Mouse (Mus musculus) erythroid progenitor cell, adult 5-6 weeks (primary cell): ENCODE results near the gene Slc25a24. TPM values are rescaled to one million over a fixed set of nuclear protein-coding genes. Genes with fewer than 3 reads are reported as not detected.

Experiments
- ATAC-seq: replicated peaks from 2 replicates; pipeline ENCODE4 v1.8.0; 2016; ENCODE audit warnings: moderate number of reproducible peaks, mild to moderate bottlenecking, moderate TSS enrichment, inconsistent platforms; ENCODE audit not compliant: poor library complexity, low FRiP score, severe bottlenecking
- total RNA-seq, 2 experiments: library from RNA; stranded (forward) in 1 of 2; stranded (reverse) in 1 of 2; fragments of 150-400 nt in 1 of 2; fragments of 186-747, 209-891 nt in 1 of 2; gene quantifications; 2 replicates each; pipeline versions ENCODE4 v1.2.3 to v1.2.4; 2015 to 2017; ENCODE audit warnings: low replicate concordance in 2 of 2

The Slc25a24 gene
- total RNA-seq, 2 experiments from 2014 or later, result 33.4 to 34.4 TPM

GRCm38 (mm10) chr3:109165214-109165829, 42.4 kb downstream of the Slc25a24 start:
- no peak for ATAC-seq

- ATAC-seq, result no peak
Measured at GRCm38 (mm10) chr3:109169121-109169520, 46.2 kb downstream of the Slc25a24 start.

DNA sequence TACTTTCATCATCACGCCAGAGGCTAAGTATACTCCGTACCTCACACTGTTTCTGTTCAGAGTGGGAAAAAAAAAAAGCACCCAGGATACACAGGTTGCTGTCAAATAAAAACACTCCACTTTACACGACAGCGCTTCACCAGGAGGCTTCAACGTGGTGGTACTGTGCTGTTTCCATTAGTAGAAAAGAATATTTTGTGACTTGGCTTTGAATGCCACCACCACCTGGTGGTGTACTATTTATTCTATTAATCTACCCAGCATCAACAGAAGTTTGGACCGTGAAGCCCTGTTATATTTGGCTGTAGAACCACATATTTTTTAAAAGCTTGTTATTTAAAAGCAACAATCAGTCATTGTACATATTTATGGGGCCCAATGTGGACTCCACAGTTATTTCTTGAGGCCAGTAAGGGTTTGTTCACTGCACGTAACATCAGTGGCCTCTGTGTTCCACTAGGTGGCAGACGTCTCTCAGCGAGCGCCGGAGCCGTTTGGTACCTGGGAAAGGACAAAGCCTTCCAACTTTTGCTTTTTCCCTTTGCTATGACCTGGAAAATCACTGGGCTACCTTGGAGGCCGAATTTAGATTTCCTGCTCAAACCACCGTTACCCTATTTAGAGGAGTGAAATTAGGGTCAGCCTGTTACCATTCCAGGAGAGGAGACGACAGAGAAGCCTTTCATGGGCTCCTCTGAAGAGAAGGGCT, 48.3 kb downstream of the Slc25a24 start:
- peak; percentile 61; the same call in 1 of the 2 replicates for ATAC-seq

DNA sequence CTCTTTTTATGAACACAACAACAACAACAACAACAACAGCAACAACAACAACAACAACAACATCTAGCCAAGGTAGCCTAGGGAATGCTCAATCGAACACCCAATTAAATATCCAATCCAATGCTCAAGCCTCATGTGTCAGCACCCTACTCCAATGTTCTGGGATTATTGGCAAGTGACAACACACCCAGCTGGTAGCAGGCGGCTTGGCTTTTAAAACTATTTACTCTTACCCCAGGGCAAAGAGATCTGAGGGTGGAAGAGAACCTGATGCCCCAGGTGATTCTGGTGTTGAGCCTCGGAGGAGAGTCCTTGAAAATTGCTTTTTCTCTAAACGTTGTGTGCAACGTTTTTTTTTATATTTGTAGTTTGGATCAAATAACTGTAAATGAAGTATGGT, 51.4 kb downstream of the Slc25a24 start:
- no peak for ATAC-seq

DNA sequence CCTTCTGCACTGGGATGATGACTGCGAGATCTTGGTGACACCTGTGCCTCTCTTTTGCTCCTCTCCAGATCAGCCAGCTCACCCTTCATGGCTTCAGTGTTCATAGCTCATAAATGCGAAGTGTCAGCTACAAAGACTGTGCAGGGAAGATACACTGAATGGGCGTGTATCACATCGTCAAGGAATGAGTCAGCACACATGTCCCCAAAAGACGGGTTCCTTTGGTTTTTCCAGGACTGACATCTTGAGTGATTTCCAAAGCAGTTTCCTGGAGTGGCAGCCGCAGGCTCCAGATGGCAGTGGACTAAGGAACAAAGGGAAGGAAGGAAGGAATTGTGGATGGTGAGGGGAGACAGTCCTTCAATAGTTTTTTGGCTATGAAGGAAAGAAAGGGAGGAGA, 55.8 kb downstream of the Slc25a24 start:
- no peak for ATAC-seq

GRCm38 (mm10) chr3:109179528-109180076, 56.7 kb downstream of the Slc25a24 start:
- no peak for ATAC-seq

- ATAC-seq, result no peak
Measured at GRCm38 (mm10) chr3:109196166-109196565, 73.2 kb downstream of the Slc25a24 start.

DNA sequence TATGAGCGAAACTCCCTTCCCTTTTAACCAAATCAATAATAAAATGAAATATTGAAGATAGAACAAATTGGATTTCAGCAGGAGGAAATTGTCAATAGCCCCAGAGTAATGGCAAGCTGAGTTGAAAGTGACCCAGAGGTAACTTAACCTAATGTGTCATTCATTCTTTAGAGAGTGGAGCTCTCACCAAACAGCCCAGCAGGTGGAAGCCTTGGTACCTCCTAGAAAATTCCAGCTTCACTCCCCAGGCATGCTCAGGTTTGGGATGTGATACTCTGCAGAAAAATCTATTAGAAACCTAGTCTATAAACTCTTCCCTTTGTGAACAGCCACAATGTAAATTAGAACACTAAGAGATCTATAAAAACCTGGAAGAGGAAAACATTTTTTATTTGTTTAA, 76.3 kb downstream of the Slc25a24 start:
- no peak for ATAC-seq

DNA sequence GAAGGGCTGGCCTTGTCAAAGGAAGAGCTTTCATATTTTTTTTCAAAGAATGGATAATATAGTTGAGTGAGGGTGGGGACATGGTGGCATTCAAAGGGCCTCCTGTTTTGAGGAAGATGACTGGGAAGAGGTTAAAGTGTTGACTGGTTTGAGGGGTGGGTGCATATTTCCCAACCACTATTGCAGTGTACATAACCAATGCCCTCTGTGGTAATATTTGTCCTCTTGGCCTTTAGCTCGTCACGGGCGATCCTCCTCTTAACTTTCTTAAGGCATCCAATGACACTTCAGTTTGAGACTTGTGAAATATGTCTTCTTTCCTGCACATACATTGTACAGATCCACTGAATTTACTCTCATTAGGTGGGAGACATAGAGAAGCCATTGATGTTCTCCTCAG, 89.4 kb downstream of the Slc25a24 start:
- no peak for ATAC-seq

GRCm38 (mm10) chr3:109216352-109216751, 93.4 kb downstream of the Slc25a24 start:
- no peak for ATAC-seq

Other genes with a start within 250 kb of the Slc25a24 start
- gene Fndc7, start 233.1 kb upstream of the Slc25a24 start, total RNA-seq (2015; ENCODE audit: low replicate concordance), result not detected in 2 replicates
- not detected in 2 replicates for gene Fndc7, start 233.1 kb upstream of the Slc25a24 start, total RNA-seq (2017; ENCODE audit: low replicate concordance)
- gene Prpf38b, start 211.4 kb upstream of the Slc25a24 start, total RNA-seq (2015; ENCODE audit: low replicate concordance), result 106 and 128 TPM in 2 replicates
- 197 and 285 TPM in 2 replicates for gene Prpf38b, start 211.4 kb upstream of the Slc25a24 start, total RNA-seq (2017; ENCODE audit: low replicate concordance)
- not detected in 2 replicates for gene Henmt1, start 183.3 kb upstream of the Slc25a24 start, total RNA-seq (2015; ENCODE audit: low replicate concordance)
- gene Henmt1, start 183.3 kb upstream of the Slc25a24 start, total RNA-seq (2017; ENCODE audit: low replicate concordance), result not detected in 2 replicates
- not detected in 2 replicates for gene Gm9857, start 182.7 kb upstream of the Slc25a24 start, total RNA-seq (2015; ENCODE audit: low replicate concordance)
- gene Gm9857, start 182.7 kb upstream of the Slc25a24 start, total RNA-seq (2017; ENCODE audit: low replicate concordance), result not detected in 2 replicates
- 5.0 and 8.3 TPM in 2 replicates for gene Fam102b, start 95.5 kb upstream of the Slc25a24 start, total RNA-seq (2015; ENCODE audit: low replicate concordance)
- gene Fam102b, start 95.5 kb upstream of the Slc25a24 start, total RNA-seq (2017; ENCODE audit: low replicate concordance), result 1.7 and 3.3 TPM in 2 replicates
- not detected in 2 replicates for gene Slc25a54, start 42.7 kb upstream of the Slc25a24 start, total RNA-seq (2015; ENCODE audit: low replicate concordance)
- gene Slc25a54, start 42.7 kb upstream of the Slc25a24 start, total RNA-seq (2017; ENCODE audit: low replicate concordance), result not detected in 2 replicates
- 1.8 and 18.9 TPM in 2 replicates for gene Vav3, start 217.5 kb downstream of the Slc25a24 start, total RNA-seq (2015; ENCODE audit: low replicate concordance)
- gene Vav3, start 217.5 kb downstream of the Slc25a24 start, total RNA-seq (2017; ENCODE audit: low replicate concordance), result 4.4 and 5.9 TPM in 2 replicates